Mouse (Mus musculus): ENCODE measurements at regions not wholly inside any gene's neighbourhood (a gene's known extent, or its start where the extent isn't known, plus 50 kb on each side); places are given as distances from the start of the nearest gene placed in this dataset.

GRCm38 (mm10) chr2:167754929-167755551 lies 65.4 kb upstream of the Tmem189 start:
- no peak for DNase-seq (ENCODE audit: low read depth, low spot score)
- no peak overlapping the region for H3K4me3 ChIP-seq (ENCODE audit: insufficient read depth in 1 of 2, low read depth in 1 of 2, low read length in 2 of 2, poor library complexity in 1 of 2, severe bottlenecking in 1 of 2)
- H3K9me3 ChIP-seq (ENCODE audit: control insufficient read depth, insufficient read depth, low read depth, low read length): no peaks in the 10 kb centered on the region
- in situ Hi-C loops (cut with MboI; ENCODE audit: low sequenced_read_pairs in 2 of 2, unreplicated experiment in 2 of 2): no loop called here
- TF ChIP-seq CHD2 (IDR thresholded peaks at IDR 0.05; ENCODE audit: low read depth, low read length): no peak
- TF ChIP-seq ZC3H11A (IDR thresholded peaks at IDR 0.05; ENCODE audit: borderline replicate concordance, low read depth, low read length): no peak
- TF ChIP-seq MAFK (IDR thresholded peaks at IDR 0.05; ENCODE audit: insufficient read depth, low read depth, low read length): no peak
- TF ChIP-seq HCFC1 (IDR thresholded peaks at IDR 0.05; ENCODE audit: borderline replicate concordance, insufficient read depth, low read length): no peak
- TF ChIP-seq ZNF384 (IDR thresholded peaks at IDR 0.05; ENCODE audit: low read depth, low read length): no peak
- H3K36me3 ChIP-seq (ENCODE audit: control insufficient read depth, insufficient read depth, low read length, poor library complexity, severe bottlenecking): no peaks in the 10 kb centered on the region
- H3K4me1 ChIP-seq (ENCODE audit: control insufficient read depth in 2 of 2, insufficient read depth in 2 of 2, low read length in 2 of 2, poor library complexity in 1 of 2): no peaks in the 10 kb centered on the region
- H3K9ac ChIP-seq (ENCODE audit: insufficient read depth, low read depth, low read length, poor library complexity, severe bottlenecking): no peak overlapping the region
- no peak overlapping the region for H3K27ac ChIP-seq (ENCODE audit: insufficient read depth, low read depth, low read length, poor library complexity, severe bottlenecking)

- no peaks in the 10 kb centered on the region for H3K36me3 ChIP-seq (ENCODE audit: control insufficient read depth, insufficient read depth, low read length, poor library complexity, severe bottlenecking)
- no peaks in the 10 kb centered on the region for H3K9me3 ChIP-seq (ENCODE audit: control insufficient read depth, insufficient read depth, low read depth, low read length)
- no peak for DNase-seq (ENCODE audit: low read depth, low spot score)
- no peak overlapping the region for H3K9ac ChIP-seq (ENCODE audit: insufficient read depth, low read depth, low read length, poor library complexity, severe bottlenecking)
- no peaks in the 10 kb centered on the region for H3K4me1 ChIP-seq (ENCODE audit: control insufficient read depth in 2 of 2, insufficient read depth in 2 of 2, low read length in 2 of 2, poor library complexity in 1 of 2)
- no peak overlapping the region for H3K4me3 ChIP-seq (ENCODE audit: insufficient read depth in 1 of 2, low read depth in 1 of 2, low read length in 2 of 2, poor library complexity in 1 of 2, severe bottlenecking in 1 of 2)
- H3K27ac ChIP-seq (ENCODE audit: insufficient read depth, low read depth, low read length, poor library complexity, severe bottlenecking): no peak overlapping the region
- TF ChIP-seq MAFK (IDR thresholded peaks at IDR 0.05; ENCODE audit: insufficient read depth, low read depth, low read length): no peak
- in situ Hi-C loops (cut with MboI; ENCODE audit: low sequenced_read_pairs in 2 of 2, unreplicated experiment in 2 of 2): no loop called here
Measured at GRCm38 (mm10) chr2:167753898-167754297, 64.3 kb upstream of the Tmem189 start.

GRCm38 (mm10) chr2:167752805-167753556 lies 63.4 kb upstream of the Tmem189 start:
- TF ChIP-seq ZC3H11A (IDR thresholded peaks at IDR 0.05; ENCODE audit: borderline replicate concordance, low read depth, low read length) (no peak), CHD2 (IDR thresholded peaks at IDR 0.05; ENCODE audit: low read depth, low read length) (no peak), ZNF384 (IDR thresholded peaks at IDR 0.05; ENCODE audit: low read depth, low read length) (no peak), HCFC1 (IDR thresholded peaks at IDR 0.05; ENCODE audit: borderline replicate concordance, insufficient read depth, low read length) (no peak), MAFK (IDR thresholded peaks at IDR 0.05; ENCODE audit: insufficient read depth, low read depth, low read length) (no peak)
- in situ Hi-C loops (cut with MboI; ENCODE audit: low sequenced_read_pairs in 2 of 2, unreplicated experiment in 2 of 2): no loop called here
- no peaks in the 10 kb centered on the region for H3K36me3 ChIP-seq (ENCODE audit: control insufficient read depth, insufficient read depth, low read length, poor library complexity, severe bottlenecking)
- H3K27ac ChIP-seq (ENCODE audit: insufficient read depth, low read depth, low read length, poor library complexity, severe bottlenecking): no peak overlapping the region
- H3K9me3 ChIP-seq (ENCODE audit: control insufficient read depth, insufficient read depth, low read depth, low read length): no peaks in the 10 kb centered on the region
- no peak overlapping the region for H3K4me3 ChIP-seq (ENCODE audit: insufficient read depth in 1 of 2, low read depth in 1 of 2, low read length in 2 of 2, poor library complexity in 1 of 2, severe bottlenecking in 1 of 2)
- H3K9ac ChIP-seq (ENCODE audit: insufficient read depth, low read depth, low read length, poor library complexity, severe bottlenecking): no peak overlapping the region
- H3K4me1 ChIP-seq (ENCODE audit: control insufficient read depth in 2 of 2, insufficient read depth in 2 of 2, low read length in 2 of 2, poor library complexity in 1 of 2): no peaks in the 10 kb centered on the region
- no peak for DNase-seq (ENCODE audit: low read depth, low spot score)

- H3K9me3 ChIP-seq (ENCODE audit: control insufficient read depth, insufficient read depth, low read depth, low read length): no peaks in the 10 kb centered on the region
- TF ChIP-seq ZNF384 (IDR thresholded peaks at IDR 0.05; ENCODE audit: low read depth, low read length) (no peak), MAFK (IDR thresholded peaks at IDR 0.05; ENCODE audit: insufficient read depth, low read depth, low read length) (no peak), HCFC1 (IDR thresholded peaks at IDR 0.05; ENCODE audit: borderline replicate concordance, insufficient read depth, low read length) (no peak), ZC3H11A (IDR thresholded peaks at IDR 0.05; ENCODE audit: borderline replicate concordance, low read depth, low read length) (no peak), CHD2 (IDR thresholded peaks at IDR 0.05; ENCODE audit: low read depth, low read length) (no peak)
- H3K9ac ChIP-seq (ENCODE audit: insufficient read depth, low read depth, low read length, poor library complexity, severe bottlenecking): no peak overlapping the region
- H3K4me1 ChIP-seq (ENCODE audit: control insufficient read depth in 2 of 2, insufficient read depth in 2 of 2, low read length in 2 of 2, poor library complexity in 1 of 2): peaks cover 0 to 8% of the 10 kb centered on the region in 2 experiments; a peak in 2 of 4 replicates
- H3K36me3 ChIP-seq (ENCODE audit: control insufficient read depth, insufficient read depth, low read length, poor library complexity, severe bottlenecking): no peaks in the 10 kb centered on the region
- no peak overlapping the region for H3K27ac ChIP-seq (ENCODE audit: insufficient read depth, low read depth, low read length, poor library complexity, severe bottlenecking)
- no peak overlapping the region for H3K4me3 ChIP-seq (ENCODE audit: insufficient read depth in 1 of 2, low read depth in 1 of 2, low read length in 2 of 2, poor library complexity in 1 of 2, severe bottlenecking in 1 of 2)
- DNase-seq (ENCODE audit: low read depth, low spot score): no peak
- in situ Hi-C loops (cut with MboI; ENCODE audit: low sequenced_read_pairs in 2 of 2, unreplicated experiment in 2 of 2): no loop called here
Measured at GRCm38 (mm10) chr2:167751585-167751984, 62.0 kb upstream of the Tmem189 start.

Measured in ES-E14 (cell line).